Mouse (Mus musculus): Measurements from ENCODE around the gene Dhx33. TPM values are rescaled to one million over a fixed set of nuclear protein-coding genes. Genes with fewer than 3 reads are reported as not detected.
A peak's percentile ranks its signal among the peaks of the same experiment; 100 is the strongest.

Gene Dhx33
- polyA plus RNA-seq (2012; fragmentation: generic; extraction: Trizol) = 14.9 TPM
- long read RNA-seq, experiment 1, full-length matches to known transcripts = 4 of 9 reads
- long read RNA-seq, experiment 1, partial matches to known transcripts = 1 of 9 reads
- long read RNA-seq, experiment 1, other reads (novel, unspliced or antisense) = 4 of 9 reads
- long read RNA-seq, experiment 2, full-length matches to known transcripts = 100 of 123 reads
- long read RNA-seq, experiment 2, partial matches to known transcripts = 5 of 123 reads
- long read RNA-seq, experiment 2, other reads (novel, unspliced or antisense) = 18 of 123 reads

DNA sequence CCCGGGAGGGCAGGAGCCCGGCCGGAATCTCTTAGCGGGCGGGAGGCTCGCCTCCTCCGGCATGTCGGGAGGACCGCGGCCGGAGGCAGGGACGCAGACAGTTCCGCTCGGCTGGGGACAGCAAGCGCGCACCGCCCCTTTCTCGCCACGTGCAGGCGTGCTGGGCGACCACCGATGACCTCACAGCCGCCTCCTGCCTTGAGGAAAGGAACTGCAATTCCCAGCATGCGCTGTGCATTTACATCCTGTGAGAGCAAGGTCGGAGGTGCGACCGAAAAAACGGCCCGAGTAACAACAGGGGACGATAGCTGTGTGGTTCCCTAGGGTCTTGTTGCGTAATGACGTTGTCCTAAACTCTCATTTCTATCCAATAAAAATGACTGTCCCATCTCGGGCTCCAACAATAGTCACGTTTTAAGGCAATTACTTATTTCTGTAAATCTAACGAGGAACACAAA lies at the start of gene Dhx33:
Gene Dhx33 (minus strand): TSS at position 122 of the 458 bp plus-strand sequence.
- peaks cover 39% of the 10 kb centered on the region for H3K36me3 ChIP-seq (ENCODE audit: control insufficient read depth, insufficient read depth)
- TF ChIP-seq MYOG (IDR thresholded peaks at IDR 0.05; ENCODE audit: control insufficient read depth, extremely low read depth, insufficient read length) (no peak), USF1 (IDR thresholded peaks at IDR 0.05; ENCODE audit: low read depth) (peak; percentile 77), MYOD1 (IDR thresholded peaks at IDR 0.05; ENCODE audit: control insufficient read depth, insufficient read length, low read depth) (no peak), CEBPB (IDR thresholded peaks at IDR 0.05; ENCODE audit: low read depth) (peak; percentile 93), MAX (IDR thresholded peaks at IDR 0.05) (peak; percentile 100), FOSL1 (IDR thresholded peaks at IDR 0.05; ENCODE audit: insufficient read depth, low read length, poor library complexity, severe bottlenecking) (no peak), CTCF (IDR thresholded peaks at IDR 0.05; ENCODE audit: control insufficient read depth, insufficient read depth, insufficient read length) (no peak)
- H3K79me3 ChIP-seq (ENCODE audit: low read depth) = peaks cover 41% of the 10 kb centered on the region
- peak within 1 kb of the TSS; percentile 65 for H3ac ChIP-seq (ENCODE audit: control insufficient read depth, insufficient read length, low read depth)
- H3K27me3 ChIP-seq (ENCODE audit: control insufficient read depth, insufficient read depth, insufficient read length) = no peaks in the 10 kb centered on the region
- H3K4me3 ChIP-seq (ENCODE audit: insufficient read depth, poor library complexity, severe bottlenecking) = peak within 1 kb of the TSS; percentile 96
- H3K79me2 ChIP-seq (ENCODE audit: control insufficient read depth, insufficient read depth) = peaks cover 49% of the 10 kb centered on the region

DNA sequence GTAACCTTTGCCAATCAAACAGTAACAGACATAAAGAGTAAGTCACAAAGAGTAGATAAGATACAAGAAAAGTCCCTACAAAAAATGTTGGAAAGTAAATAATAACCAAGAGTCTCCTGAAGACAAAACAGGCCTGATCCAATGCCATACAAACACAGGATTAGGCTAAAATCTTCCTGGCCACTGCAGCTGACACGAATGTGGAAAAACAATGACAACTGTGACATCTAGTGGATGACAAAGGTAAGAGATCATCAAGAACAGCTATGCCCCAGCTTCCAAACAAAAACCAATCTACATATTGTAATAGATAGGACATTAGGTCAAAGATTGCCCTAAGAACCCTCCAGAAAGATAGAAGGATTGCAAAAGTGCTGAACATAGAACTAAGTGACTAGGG lies 48.3 kb upstream of the Dhx33 start:
- Histone ChIP-seq H3K79me2 (ENCODE audit: control insufficient read depth, insufficient read depth) (no peaks in the 10 kb centered on the region), H3K27me3 (ENCODE audit: control insufficient read depth, insufficient read depth, insufficient read length) (no peaks in the 10 kb centered on the region), H3ac (ENCODE audit: control insufficient read depth, insufficient read length, low read depth) (no peak overlapping the region), H3K79me3 (ENCODE audit: low read depth) (no peaks in the 10 kb centered on the region), H3K4me3 (ENCODE audit: insufficient read depth, poor library complexity, severe bottlenecking) (no peak overlapping the region), H3K36me3 (ENCODE audit: control insufficient read depth, insufficient read depth) (no peaks in the 10 kb centered on the region)
- no peak for TF ChIP-seq MYOD1 (IDR thresholded peaks at IDR 0.05; ENCODE audit: control insufficient read depth, insufficient read length, low read depth)
- no peak for TF ChIP-seq CEBPB (IDR thresholded peaks at IDR 0.05; ENCODE audit: low read depth)
- no peak for TF ChIP-seq MAX (IDR thresholded peaks at IDR 0.05)
- TF ChIP-seq MYOG (IDR thresholded peaks at IDR 0.05; ENCODE audit: control insufficient read depth, extremely low read depth, insufficient read length) = no peak
- no peak for TF ChIP-seq CTCF (IDR thresholded peaks at IDR 0.05; ENCODE audit: control insufficient read depth, insufficient read depth, insufficient read length)
- no peak for TF ChIP-seq FOSL1 (IDR thresholded peaks at IDR 0.05; ENCODE audit: insufficient read depth, low read length, poor library complexity, severe bottlenecking)
- no peak for TF ChIP-seq USF1 (IDR thresholded peaks at IDR 0.05; ENCODE audit: low read depth)

DNA sequence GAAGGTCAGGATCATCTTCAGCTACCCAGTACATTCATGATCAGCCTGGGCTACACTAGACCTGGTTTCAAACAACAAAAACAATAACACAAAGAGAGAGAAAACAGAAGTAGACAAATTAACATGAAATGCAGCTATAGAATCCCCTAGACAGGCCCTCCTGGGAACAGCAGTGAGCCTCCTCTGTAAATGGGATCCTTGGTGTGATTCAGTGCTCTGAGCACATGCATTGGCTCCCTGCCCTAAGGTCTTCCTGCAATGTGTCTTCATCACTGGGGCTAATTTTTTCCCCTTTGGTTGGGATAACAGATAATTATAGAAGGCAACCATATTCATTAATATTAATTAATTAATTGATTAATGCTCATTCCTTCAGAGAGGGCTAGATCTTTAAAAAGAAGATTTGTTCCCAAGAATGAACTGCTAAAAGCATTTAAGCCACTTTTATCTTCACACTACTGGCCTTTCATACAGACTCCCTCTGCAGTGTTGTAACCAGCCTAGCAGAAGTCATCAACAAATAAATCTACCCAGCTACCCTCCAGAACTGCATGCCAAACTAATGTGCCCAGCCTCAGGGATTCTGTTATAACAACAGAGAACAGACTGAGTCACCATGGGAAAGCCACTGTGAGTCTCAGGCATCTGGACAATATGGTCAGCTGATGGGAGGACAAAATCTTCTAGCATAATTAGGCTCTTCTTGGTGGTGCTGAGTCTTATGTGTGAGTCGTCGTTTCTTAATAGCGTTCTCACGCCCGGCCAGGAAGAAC lies 35.5 kb upstream of the Dhx33 start:
- Histone ChIP-seq H3K4me3 (ENCODE audit: insufficient read depth, poor library complexity, severe bottlenecking) (no peak overlapping the region), H3K79me3 (ENCODE audit: low read depth) (no peaks in the 10 kb centered on the region), H3K27me3 (ENCODE audit: control insufficient read depth, insufficient read depth, insufficient read length) (no peaks in the 10 kb centered on the region), H3K79me2 (ENCODE audit: control insufficient read depth, insufficient read depth) (no peaks in the 10 kb centered on the region), H3K36me3 (ENCODE audit: control insufficient read depth, insufficient read depth) (no peaks in the 10 kb centered on the region), H3ac (ENCODE audit: control insufficient read depth, insufficient read length, low read depth) (no peak overlapping the region)
- no peak for TF ChIP-seq MAX (IDR thresholded peaks at IDR 0.05)
- no peak for TF ChIP-seq CTCF (IDR thresholded peaks at IDR 0.05; ENCODE audit: control insufficient read depth, insufficient read depth, insufficient read length)
- no peak for TF ChIP-seq CEBPB (IDR thresholded peaks at IDR 0.05; ENCODE audit: low read depth)
- no peak for TF ChIP-seq FOSL1 (IDR thresholded peaks at IDR 0.05; ENCODE audit: insufficient read depth, low read length, poor library complexity, severe bottlenecking)
- no peak for TF ChIP-seq MYOD1 (IDR thresholded peaks at IDR 0.05; ENCODE audit: control insufficient read depth, insufficient read length, low read depth)
- TF ChIP-seq USF1 (IDR thresholded peaks at IDR 0.05; ENCODE audit: low read depth) = no peak
- no peak for TF ChIP-seq MYOG (IDR thresholded peaks at IDR 0.05; ENCODE audit: control insufficient read depth, extremely low read depth, insufficient read length)

DNA sequence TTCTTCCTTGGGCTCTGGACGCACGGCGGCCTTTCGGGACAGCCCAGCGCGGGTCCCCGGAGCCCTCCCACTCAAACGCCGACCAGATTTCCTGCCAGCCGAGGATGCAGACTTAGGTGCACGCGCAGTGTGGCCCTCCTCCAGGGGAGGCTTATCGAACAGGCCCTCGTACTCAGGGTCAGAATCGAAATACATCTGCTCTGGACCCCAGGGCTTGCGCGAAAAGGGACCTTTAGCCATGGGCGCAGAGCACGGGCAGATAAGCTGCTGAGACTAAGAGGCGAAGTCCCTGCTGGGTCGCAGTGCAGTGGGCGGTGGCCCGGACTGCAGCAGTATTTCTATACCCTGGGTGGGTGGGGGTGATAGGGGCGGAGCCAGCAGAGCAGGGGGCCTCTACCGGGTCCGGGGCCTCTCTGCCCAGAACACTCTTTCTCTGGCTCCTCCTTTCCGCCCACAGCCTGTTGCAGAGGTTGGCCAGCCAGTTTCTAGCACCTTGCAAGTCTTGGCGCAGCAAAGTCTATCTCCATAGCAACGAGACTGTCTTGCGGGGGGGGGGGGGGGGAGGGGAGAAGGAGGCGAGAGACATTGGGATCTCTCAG lies 29.0 kb upstream of the Dhx33 start, which contains the start of gene 6330403K07Rik:
Gene 6330403K07Rik (minus strand): TSS at position 351 of the 599 bp plus-strand sequence.
- no peak for TF ChIP-seq USF1 (IDR thresholded peaks at IDR 0.05; ENCODE audit: low read depth)
- no peak for TF ChIP-seq CEBPB (IDR thresholded peaks at IDR 0.05; ENCODE audit: low read depth)
- TF ChIP-seq MAX (IDR thresholded peaks at IDR 0.05) = no peak
- H3ac ChIP-seq (ENCODE audit: control insufficient read depth, insufficient read length, low read depth) = no peak within 1 kb of the TSS
- no peaks in the 10 kb centered on the region for H3K27me3 ChIP-seq (ENCODE audit: control insufficient read depth, insufficient read depth, insufficient read length)
- H3K4me3 ChIP-seq (ENCODE audit: insufficient read depth, poor library complexity, severe bottlenecking) = no peak within 1 kb of the TSS
- H3K79me3 ChIP-seq (ENCODE audit: low read depth) = no peaks in the 10 kb centered on the region
- H3K36me3 ChIP-seq (ENCODE audit: control insufficient read depth, insufficient read depth) = peaks cover 11% of the 10 kb centered on the region
- H3K79me2 ChIP-seq (ENCODE audit: control insufficient read depth, insufficient read depth) = no peaks in the 10 kb centered on the region

DNA sequence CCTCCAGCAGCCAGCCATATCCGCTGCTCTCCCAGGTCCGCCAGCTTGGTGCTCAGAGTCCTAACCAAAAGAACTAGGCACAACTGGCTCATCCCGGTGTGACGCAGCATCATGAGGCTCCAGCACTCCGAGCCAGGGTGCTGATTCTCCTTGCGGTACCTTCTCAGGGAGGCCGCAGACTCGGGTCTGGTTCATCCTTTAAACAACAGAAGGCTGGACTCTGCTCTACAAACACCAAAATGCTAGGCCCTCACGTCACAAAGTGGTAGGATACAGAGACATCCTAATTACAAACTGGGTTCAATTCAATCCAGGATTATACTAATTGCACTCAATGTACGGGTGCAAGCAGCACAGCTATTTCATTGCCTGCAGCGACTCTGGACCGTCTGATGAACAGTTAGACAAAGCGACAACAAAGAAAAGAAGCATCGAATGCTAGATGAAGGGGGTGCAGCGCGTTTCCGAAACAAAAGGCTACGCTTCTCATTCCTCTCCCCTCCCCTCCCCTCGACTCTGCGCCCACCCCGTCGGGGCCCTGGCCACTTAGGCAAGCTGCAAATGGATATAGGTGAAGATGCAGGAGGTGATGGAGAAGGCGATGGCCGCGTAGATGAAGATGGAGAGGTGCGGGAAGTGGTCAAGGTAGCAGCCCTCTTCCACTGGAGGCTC lies 28.4 kb upstream of the Dhx33 start:
- peaks cover 2% of the 10 kb centered on the region for H3K79me3 ChIP-seq (ENCODE audit: low read depth)
- no peak overlapping the region for H3K4me3 ChIP-seq (ENCODE audit: insufficient read depth, poor library complexity, severe bottlenecking)
- H3ac ChIP-seq (ENCODE audit: control insufficient read depth, insufficient read length, low read depth) = no peak overlapping the region
- no peaks in the 10 kb centered on the region for H3K27me3 ChIP-seq (ENCODE audit: control insufficient read depth, insufficient read depth, insufficient read length)
- no peak for TF ChIP-seq MYOG (IDR thresholded peaks at IDR 0.05; ENCODE audit: control insufficient read depth, extremely low read depth, insufficient read length)
- TF ChIP-seq CTCF (IDR thresholded peaks at IDR 0.05; ENCODE audit: control insufficient read depth, insufficient read depth, insufficient read length) = no peak
- TF ChIP-seq CEBPB (IDR thresholded peaks at IDR 0.05; ENCODE audit: low read depth) = no peak
- TF ChIP-seq USF1 (IDR thresholded peaks at IDR 0.05; ENCODE audit: low read depth) = no peak
- no peak for TF ChIP-seq MAX (IDR thresholded peaks at IDR 0.05)
- TF ChIP-seq MYOD1 (IDR thresholded peaks at IDR 0.05; ENCODE audit: control insufficient read depth, insufficient read length, low read depth) = no peak
- no peak for TF ChIP-seq FOSL1 (IDR thresholded peaks at IDR 0.05; ENCODE audit: insufficient read depth, low read length, poor library complexity, severe bottlenecking)
- peaks cover 17% of the 10 kb centered on the region for H3K36me3 ChIP-seq (ENCODE audit: control insufficient read depth, insufficient read depth)
- no peaks in the 10 kb centered on the region for H3K79me2 ChIP-seq (ENCODE audit: control insufficient read depth, insufficient read depth)
